7 mouse cellular contexts compared by ENCODE assay signal in genomic region chr9:88599206-88600162, GRCm38 (mm10). TPM values are rescaled to one million over a fixed set of nuclear protein-coding genes. Genes with fewer than 3 reads are reported as not detected.
DNase-seq lines count a peak whose midpoint lies in the region; ATAC-seq lines count a peak whose summit lies in the region.
"Not testable (repeated sequence)": the region's sequence is repeated elsewhere in the genome, so short reads cannot be mapped to it uniquely, and the experiment has no call there.

No protein-coding gene starts in this region.

- not testable (repeated sequence) for H3K36me3 ChIP-seq in intestine, embryonic 16.5 days (ENCODE audit: control insufficient read depth, insufficient read depth, low read length); midbrain, embryonic 11.5 days (ENCODE audit: control insufficient read depth, insufficient read depth, low read length)

- under 1% methylated on average over 48 of the region's 50 CpGs for WGBS in intestine, embryonic 16.5 days
- WGBS in midbrain, embryonic 11.5 days: under 1% methylated on average over 46 of the region's 50 CpGs

- H3K27me3 ChIP-seq in intestine, embryonic 16.5 days (replicated peaks; ENCODE audit: control insufficient read depth, insufficient read depth, low read length); midbrain, embryonic 11.5 days (ENCODE audit: control insufficient read depth, insufficient read depth, low read length): not testable (repeated sequence)

- H3K27ac ChIP-seq in intestine, embryonic 16.5 days (ENCODE audit: low read length); midbrain, embryonic 11.5 days (ENCODE audit: low read depth, low read length): not testable (repeated sequence)

- H3K4me2 ChIP-seq in intestine, embryonic 16.5 days (ENCODE audit: low read depth, low read length): peak overlapping the region; percentile 55
- H3K4me2 ChIP-seq in midbrain, embryonic 11.5 days: peak overlapping the region; percentile 37

- peak; percentile 99 for ATAC-seq in intestine, embryonic 16.5 days
- peak; percentile 100 for ATAC-seq in midbrain, embryonic 11.5 days (ENCODE audit: low FRiP score)

- H3K9me3 ChIP-seq in intestine, embryonic 16.5 days (ENCODE audit: control insufficient read depth, low read length); midbrain, embryonic 11.5 days (ENCODE audit: control insufficient read depth, low read length): not testable (repeated sequence)

- peak overlapping the region; percentile 49 for H3K9ac ChIP-seq in intestine, embryonic 16.5 days (ENCODE audit: low read depth, low read length)
- not testable (repeated sequence) for H3K9ac ChIP-seq in midbrain, embryonic 11.5 days (ENCODE audit: low read length)

- intact Hi-C loops in left cerebral cortex, postnatal 36 days (cut with DNase I): not testable (repeated sequence)

- not testable (repeated sequence) for H3K4me1 ChIP-seq in intestine, embryonic 16.5 days (ENCODE audit: control insufficient read depth, insufficient read depth, low read length); midbrain, embryonic 11.5 days (ENCODE audit: control insufficient read depth, insufficient read depth, low read length)

- peak; percentile 100 for DNase-seq in adrenal gland, adult 18-20 months (ENCODE audit: low spot score in 2 of 2)
- peak; percentile 93 for DNase-seq in embryo, embryonic 11 days
- DNase-seq in gastrocnemius, postnatal 4 days (ENCODE audit: low spot score in 2 of 2): peak; percentile 99 to 100
- peak; percentile 98 for DNase-seq in left cerebral cortex, postnatal 36 days (ENCODE audit: low spot score in 2 of 2)
- DNase-seq in midbrain, embryonic 11.5 days (ENCODE audit: low spot score, missing footprints): peak; percentile 98
- DNase-seq in skeletal muscle tissue, adult 2 months (ENCODE audit: low read depth, low spot score): peak; percentile 87

- peak overlapping the region; percentile 43 for H3K4me3 ChIP-seq in intestine, embryonic 16.5 days (ENCODE audit: low read length)
- H3K4me3 ChIP-seq in midbrain, embryonic 11.5 days (ENCODE audit: low read depth, low read length): peak overlapping the region; percentile 21

RNA-seq across cellular contexts. Expression of gene Trim43a, which starts 18.8 kb away (rescaled TPM):
- total RNA-seq in adrenal gland, adult 18-20 months (2021): under 1 TPM; 0.38 to 0.40 TPM
- not detected for total RNA-seq in gastrocnemius, postnatal 4 days (2021)
- polyA plus RNA-seq in intestine, embryonic 16.5 days (2015; fragmentation: Nextera tagmentation; extraction: Ambion mirVana): 0.13 TPM in 1 of 2 replicates, not detected in the other
- total RNA-seq in left cerebral cortex, postnatal 36 days (2021): 1 to 10 TPM; 1.2 to 1.5 TPM
- polyA plus RNA-seq in midbrain, embryonic 11.5 days (2014; fragmentation: Nextera tagmentation; extraction: Ambion mirVana): not detected in 2 replicates

RNA-seq across cellular contexts. Expression of gene Zfp949, which starts 51.7 kb away (rescaled TPM):
- 10 to 100 TPM; 10.3 to 11.3 TPM for total RNA-seq in adrenal gland, adult 18-20 months (2021)
- 1 to 10 TPM; 6.1 to 6.3 TPM for total RNA-seq in gastrocnemius, postnatal 4 days (2021)
- polyA plus RNA-seq in intestine, embryonic 16.5 days (2015; fragmentation: Nextera tagmentation; extraction: Ambion mirVana): 7.4 and 7.5 TPM in 2 replicates
- total RNA-seq in left cerebral cortex, postnatal 36 days (2021): 10 to 100 TPM; 22.4 to 23.8 TPM
- 7.6 and 9.6 TPM in 2 replicates for polyA plus RNA-seq in midbrain, embryonic 11.5 days (2014; fragmentation: Nextera tagmentation; extraction: Ambion mirVana)
